Mouse (Mus musculus): Measurements from ENCODE around the gene Slc16a8.
"Not testable (repeated sequence)": the region's sequence is repeated elsewhere in the genome, so short reads cannot be mapped to it uniquely, and the experiment has no call there.

The Slc16a8 gene

GRCm38 (mm10) chr15:79262375-79262774 lies 7.8 kb upstream of the Slc16a8 start:
- DNase-seq, result peak in 1 of 2 experiments; percentile 34

GRCm38 (mm10) chr15:79261757-79262156 lies 7.2 kb upstream of the Slc16a8 start:
- DNase-seq, result no peak

GRCm38 (mm10) chr15:79261095-79261725 lies 6.6 kb upstream of the Slc16a8 start:
- peak in 1 of 2 experiments; percentile 32 for DNase-seq

- peak in 1 of 2 experiments; percentile 41 for DNase-seq
Observed at GRCm38 (mm10) chr15:79258521-79258920, 4.0 kb upstream of the Slc16a8 start.

DNA sequence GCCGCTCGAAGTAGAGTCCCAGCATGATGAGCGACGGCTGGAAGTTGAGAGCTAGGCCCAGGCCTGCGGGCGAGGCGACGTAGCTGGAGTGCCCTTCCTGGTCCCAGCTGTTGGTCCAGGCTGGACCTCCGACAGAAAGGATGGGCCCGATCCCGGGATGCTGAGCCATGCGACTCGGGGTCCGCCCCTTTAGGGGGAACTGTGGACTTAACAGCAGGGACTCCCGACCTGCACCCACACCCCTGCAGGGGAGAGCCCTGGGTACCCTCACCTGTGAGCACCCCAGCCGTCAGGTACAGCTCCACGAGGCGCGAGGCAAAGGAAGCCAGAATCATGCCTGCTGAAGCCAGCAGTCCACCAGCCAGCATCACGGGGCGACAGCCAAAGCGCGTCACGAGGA lies 2.0 kb downstream of the Slc16a8 start:
- DNase-seq, result no peak

DNA sequence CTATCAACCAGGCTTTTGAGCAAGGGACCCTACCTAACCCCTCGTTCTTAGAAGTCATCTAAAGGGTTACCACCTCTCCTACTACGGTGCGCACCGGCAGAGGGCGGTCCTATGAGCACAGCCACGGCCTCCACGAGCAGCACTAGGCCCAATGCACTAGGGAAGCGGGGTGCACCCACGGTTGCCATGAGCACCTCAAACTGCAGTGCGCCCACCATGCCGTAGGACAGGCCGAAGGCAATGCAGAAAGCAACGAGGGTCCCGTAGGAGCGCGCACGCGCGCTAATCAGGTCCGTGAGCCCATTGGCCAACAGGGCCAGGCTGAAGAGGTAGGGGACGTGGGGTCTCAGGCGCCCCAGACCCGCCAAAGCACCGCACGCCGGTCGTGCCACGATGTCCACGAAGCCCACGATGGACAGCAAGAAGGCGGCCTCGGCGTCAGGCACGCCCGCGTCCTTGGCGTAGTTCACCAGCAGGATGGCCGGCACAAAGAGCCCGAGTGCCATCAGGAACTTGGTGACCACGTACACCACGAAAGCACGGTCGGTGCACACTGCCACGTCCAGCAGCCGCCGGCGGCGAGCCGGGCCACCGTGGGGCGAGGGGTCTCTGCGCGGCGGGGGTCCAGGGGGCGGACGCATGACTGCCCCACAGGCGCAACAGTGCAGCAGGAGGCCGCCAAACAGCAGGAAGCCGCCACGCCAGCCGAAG lies 2.6 kb downstream of the Slc16a8 start:
- no peak for DNase-seq

DNA sequence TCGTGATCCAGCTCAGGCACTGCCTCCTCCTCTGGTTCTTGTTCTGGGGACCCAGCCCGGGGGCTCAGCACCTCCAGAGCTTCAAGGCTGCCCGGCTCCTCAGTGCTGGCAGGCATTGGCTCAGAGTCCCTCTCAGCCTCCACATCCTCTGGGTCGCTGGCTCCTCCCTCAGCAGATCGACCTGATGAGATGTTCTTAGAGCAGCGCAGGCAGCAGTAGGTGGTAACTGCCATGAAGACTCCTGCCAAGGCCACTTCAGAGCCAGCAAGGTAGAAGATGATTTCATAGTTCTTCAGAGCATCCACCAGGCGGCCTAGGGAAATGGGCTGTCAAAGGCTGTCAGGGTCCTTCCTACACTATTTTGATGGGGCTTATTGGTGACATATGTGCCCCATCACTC lies 3.4 kb downstream of the Slc16a8 start:
- DNase-seq, result no peak

DNA sequence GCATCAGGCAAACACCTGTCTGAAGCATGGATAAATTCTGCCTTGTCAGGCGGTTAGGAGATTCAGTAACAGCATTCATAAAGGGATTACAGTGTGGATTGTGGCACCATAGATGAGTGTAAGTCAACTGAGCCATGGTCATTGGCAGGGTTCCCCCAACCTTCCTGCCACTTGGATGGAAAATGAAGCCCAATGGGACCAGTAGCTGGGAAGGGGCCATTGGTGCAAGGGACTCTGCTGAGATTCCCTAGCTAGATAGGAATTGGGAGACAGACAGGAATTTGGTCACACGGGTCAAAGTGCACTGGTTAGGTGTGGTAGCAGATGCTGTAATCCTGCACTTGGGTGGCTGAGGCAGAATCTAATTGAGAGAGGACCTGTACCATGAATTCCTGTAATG lies 4.3 kb downstream of the Slc16a8 start:
- DNase-seq, result no peak

DNA sequence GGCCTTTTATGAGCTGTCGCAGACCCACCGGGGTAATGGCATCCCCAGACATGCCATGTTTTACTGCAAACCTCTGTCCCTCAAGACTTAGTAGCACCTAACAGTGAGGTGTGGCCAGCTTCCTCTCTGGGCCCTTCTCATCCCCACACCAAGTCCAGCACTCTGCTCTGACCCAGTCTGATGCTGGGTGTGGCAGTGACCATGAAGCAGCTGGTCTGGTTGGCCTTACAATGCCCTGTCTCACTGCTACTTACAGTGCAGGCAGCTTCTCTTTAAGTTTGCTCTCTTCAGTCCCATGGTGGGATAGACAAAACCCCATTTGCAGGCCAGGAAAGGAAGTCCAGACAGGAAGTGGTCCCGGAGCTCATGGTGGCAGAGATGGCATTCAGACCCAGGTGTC lies 9.2 kb downstream of the Slc16a8 start:
- DNase-seq, result no peak

DNA sequence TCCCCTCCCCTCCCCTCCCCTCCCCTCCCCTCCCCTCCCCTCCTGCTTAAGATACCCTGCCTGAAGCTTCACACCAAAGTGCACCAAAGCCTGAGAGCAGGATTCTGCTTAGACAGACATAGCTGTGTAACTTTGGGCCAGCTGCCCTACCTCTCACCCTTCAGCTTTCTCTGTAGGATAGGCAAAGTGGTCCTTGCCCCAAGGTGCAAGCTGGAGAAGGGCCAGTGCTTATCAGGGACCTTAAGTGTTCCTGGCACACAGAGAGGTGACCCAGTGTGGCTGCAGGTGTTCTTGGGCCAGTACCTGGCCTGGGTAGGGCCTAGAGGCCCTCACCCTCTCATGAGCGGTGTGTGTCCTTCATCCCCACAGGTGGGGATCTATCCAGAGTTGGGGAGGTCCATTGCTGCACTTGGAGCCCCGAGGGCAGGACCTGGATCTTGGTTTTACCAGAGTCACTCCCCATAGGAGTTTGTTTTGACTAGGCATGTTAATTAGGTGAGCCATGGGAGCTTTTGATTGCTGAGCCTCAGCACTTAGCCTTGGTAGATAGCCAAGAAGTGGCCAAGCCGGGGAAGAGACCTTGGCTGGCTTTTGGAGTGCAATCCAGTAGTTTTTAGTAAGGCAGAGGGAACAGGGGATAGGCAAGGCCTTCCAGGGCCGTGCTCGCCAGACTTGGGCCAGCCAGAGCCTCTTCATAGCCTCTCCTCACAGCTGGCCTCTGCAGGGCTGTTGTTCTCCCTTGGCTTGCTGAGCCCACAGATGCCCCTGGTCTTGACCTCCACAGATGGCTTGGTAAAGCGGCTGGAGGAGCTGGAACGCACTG lies 10.3 kb downstream of the Slc16a8 start:
- DNase-seq, result peak; percentile 51 to 56

DNA sequence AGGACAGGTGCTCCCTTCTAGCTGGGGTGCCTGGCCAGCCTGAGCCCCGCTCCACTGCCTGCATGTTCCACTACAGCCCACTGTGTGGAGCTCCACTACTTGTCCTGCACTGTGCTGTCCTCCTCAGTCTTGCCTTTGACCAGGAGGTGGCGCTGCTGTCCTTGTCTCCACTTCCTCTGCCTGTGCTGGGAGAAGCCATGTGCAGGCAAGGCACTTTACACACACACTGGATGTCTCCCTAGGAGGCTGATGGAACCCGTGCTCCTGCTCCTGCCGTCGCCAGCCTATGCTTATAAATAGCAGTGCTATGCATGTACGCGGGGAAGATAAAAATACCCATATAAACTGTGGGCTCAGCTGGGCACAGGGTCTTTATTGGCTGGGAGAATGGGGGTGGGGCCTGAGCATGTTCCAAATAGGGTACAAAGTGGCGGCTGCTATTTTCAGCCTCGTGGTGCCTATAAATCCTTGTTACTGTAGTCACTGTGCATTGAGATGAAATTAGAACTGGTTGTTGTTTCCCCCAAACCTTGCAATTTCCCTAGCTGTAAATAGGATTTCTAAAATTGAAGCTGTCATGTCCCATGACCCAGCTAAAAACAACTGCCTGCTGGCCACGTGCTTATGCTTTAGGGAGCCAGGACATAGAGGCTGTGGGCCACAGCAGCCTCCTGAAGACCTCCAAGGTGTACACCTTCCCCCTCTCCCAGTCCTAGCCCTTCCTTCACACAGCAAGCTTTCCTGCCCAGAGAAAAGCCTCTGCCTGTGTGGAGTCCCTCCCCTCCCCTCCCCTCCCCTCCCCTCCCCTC lies 11.1 kb downstream of the Slc16a8 start:
- peak; percentile 93 to 95 for DNase-seq

DNA sequence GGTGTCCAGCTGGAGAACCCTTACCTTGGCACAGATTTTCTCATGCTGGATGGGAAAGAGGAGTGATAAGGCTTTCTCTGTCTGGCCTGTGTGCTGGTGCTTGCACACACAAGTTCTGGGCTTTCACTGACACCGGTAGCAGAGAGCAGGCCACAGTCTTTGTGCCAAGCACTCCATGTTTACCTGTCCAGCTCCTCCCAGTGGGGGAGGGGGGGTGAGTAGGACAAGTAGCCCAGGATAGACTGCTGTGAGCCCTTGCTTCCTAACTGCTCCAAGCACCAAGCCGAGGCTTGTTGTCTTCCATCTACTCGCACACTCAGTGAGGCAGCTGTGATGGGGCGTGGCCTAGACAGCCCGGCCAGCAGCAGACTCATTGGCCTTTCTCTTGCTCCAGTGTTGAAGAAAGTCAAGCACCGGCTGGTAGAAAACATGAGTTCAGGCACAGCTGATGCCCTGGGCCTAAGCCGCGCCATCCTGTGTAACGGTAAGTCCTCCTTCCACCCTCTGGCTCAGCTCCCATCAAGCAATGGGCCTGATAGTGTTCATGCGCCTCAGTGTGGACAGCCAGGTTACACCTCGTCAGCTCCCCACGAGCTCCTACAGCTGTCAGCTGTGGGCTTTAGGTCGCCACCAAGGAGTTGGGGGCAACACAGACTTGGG lies 11.9 kb downstream of the Slc16a8 start:
- no peak for DNase-seq

GRCm38 (mm10) chr15:79238036-79238435 lies 16.5 kb downstream of the Slc16a8 start:
- no peak for DNase-seq

- DNase-seq, result no peak
Observed at GRCm38 (mm10) chr15:79235268-79235667, 19.3 kb downstream of the Slc16a8 start.

DNA sequence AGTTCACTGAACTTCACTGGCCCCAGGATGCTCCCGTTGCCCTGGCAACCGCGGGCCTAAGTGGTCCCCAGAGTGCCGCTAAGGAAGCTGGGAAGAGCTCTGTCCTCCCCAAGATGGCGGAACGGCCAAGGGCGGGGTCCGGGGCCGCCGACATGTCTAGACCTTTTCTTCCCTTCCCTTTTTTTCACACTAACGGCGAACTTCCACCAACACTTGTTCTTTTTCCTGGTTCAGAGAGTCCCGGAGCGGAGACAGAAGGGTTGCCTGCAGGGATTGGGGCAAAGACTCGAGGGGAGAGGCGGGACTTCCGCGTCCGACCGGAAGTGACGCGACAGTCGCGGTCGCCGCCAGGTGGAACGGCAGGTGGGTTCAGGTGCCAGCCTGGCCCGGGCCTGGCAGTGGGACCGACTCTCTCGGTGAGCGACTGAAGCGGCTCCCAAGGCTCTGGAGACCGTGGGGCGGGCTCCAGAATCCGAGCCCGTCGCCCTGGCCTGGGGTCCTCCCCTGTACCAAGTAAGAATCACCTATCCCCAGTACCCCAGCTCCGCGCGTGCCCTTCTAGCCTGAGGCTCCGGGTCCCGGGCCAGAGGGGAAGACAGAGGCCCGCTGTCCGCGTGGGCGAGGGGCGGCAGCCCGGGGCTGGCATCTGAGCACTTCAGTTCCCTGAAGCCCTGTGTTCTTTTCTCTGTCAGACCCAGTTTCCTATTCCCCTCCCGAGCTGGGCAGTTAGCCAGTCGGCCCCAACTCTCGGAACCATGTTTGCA lies 25.3 kb downstream of the Slc16a8 start, which contains the start of the genes Pick1 and Gm49486:
Pick1 (plus strand) TSS at position 116 of the 764 bp plus-strand sequence.
Gm49486 (plus strand) TSS at position 334 of the 764 bp plus-strand sequence.
- DNase-seq, result peak; percentile 86 to 90

DNA sequence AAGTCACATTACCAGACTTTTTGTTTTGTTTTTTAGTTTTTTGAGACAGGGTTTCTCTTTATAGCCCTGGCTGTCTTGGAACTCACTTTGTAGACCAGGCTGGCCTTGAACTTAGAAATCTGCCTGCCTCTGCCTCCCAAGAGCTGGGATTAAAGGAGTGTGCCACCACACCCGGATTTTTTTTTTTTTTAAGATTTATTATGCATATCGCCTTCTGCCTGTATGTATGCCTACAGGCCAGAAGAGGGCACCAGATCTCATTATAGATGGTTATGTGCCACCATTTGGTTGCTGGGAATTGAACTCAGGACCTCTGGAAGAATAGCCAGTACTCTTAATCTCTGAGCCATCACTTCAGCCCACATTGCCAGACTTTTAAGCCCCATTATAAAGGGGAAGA lies 28.8 kb downstream of the Slc16a8 start:
- not testable (repeated sequence) for DNase-seq

- DNase-seq, result peak; percentile 76 to 81
Observed at GRCm38 (mm10) chr15:79224685-79225084, 29.9 kb downstream of the Slc16a8 start.

GRCm38 (mm10) chr15:79223641-79224040 lies 30.9 kb downstream of the Slc16a8 start:
- no peak for DNase-seq

DNA sequence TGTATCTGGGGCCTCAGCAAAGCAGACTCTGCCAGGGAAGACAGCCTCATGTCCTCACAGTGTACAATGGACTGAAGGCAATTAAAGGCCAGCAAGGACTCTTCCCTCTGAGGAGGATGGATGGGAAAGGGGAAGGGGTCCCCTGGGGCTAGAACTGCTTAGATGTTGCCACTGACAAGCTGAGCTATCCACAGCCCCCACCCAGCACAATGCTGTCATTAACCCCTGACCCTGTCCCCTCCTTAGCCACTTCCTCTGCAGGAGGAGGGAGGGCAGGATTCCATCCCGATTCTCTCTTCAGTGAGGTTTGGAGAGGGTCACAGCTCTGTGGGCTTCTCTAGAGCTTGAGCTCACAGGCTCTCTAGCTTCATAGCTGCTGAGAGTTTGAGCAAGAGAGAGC lies 35.0 kb downstream of the Slc16a8 start:
- DNase-seq, result no peak

GRCm38 (mm10) chr15:79216191-79216590 lies 38.4 kb downstream of the Slc16a8 start:
- no peak for DNase-seq

GRCm38 (mm10) chr15:79213591-79213990 lies 41.0 kb downstream of the Slc16a8 start:
- peak in 1 of 2 experiments; percentile 11 for DNase-seq
